Mouse (Mus musculus): ENCODE data around the gene Plekhg6. TPM values are rescaled to one million over a fixed set of nuclear protein-coding genes. Genes with fewer than 3 reads are reported as not detected.

Gene Plekhg6
- polyA plus RNA-seq, 1 experiment from 2014 or later = not detected

DNA sequence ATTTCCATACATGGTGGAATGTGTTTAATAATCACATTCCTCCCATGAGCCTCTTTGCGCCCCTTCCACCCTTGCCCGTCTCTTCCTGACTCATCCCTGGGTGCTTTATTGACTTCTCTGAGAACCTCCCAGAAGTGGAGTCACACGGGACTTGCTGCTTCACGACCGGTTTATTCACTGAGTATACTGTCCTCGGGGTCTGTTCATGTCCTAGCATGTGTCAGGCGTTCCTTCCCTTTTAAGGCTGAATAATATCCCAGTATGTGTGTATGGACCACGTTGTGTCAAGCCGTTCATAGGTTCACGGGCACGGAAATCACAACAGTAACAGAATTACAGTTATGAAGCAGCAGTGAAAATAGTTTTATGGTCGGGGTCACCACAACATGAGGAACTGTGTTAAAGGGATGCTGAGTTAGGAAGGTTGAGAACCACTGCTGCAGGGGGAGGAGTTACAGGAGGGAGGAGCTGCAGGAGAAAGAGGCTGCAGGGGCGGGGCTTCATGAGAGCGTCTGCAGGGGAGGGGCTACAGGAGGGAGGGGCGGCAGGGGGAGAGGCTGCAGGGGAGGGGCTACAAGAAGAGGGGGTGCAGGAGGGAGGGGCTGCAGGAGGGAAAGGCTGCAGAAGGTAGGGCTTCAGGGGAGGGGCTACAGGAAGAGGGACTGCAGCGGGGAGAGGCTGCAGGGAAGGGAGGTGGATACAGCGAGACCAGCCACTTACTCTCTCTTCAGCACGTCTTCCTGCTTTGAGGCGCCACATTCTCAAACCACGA lies 41.6 kb upstream of the Plekhg6 start:
- 24% methylated on average over 19 of the region's 20 CpGs for WGBS
- DNase-seq (ENCODE audit: low spot score) = peak; percentile 68

DNA sequence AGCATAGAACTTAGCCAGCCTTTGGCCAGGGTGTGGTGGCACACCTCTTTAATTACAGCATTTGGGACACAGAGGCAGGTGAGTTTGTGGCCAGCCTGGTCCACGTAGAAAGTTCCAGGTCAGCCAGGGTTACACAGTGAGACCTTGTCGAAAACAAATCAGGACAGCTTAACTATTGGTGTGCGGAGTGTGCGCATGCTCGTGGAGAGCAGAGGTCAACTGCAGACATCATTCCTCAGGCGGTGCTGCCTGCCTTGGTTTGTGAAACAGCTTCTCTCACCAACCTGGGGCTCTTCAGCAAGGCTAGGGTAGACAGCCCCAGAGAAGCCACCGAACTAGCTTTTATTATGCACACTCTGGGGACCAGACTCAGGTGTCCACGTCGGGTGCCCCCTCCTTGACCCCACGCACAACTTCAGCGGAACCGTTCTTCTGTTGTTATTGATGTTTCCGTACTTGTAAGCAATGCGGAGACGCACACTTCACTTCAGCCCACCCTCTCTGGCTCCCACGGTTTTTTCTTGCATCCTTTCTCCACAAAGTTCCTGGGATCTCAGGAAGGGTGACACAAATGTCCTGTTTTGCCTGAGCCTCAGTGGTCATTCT lies 40.0 kb upstream of the Plekhg6 start:
- H3K9me3 ChIP-seq (replicated peaks; ENCODE audit: control insufficient read depth, low read length) = no peaks in the 10 kb centered on the region
- no peak for ATAC-seq
- no peaks in the 10 kb centered on the region for H3K36me3 ChIP-seq (ENCODE audit: control insufficient read depth, insufficient read depth, low read length)
- no peak overlapping the region for H3K9ac ChIP-seq (ENCODE audit: low read length)
- no peaks in the 10 kb centered on the region for H3K27me3 ChIP-seq (replicated peaks; ENCODE audit: control insufficient read depth, insufficient read depth, low read length)
- WGBS = 85% methylated on average over 16 of the region's 16 CpGs
- no peak overlapping the region for H3K4me2 ChIP-seq (ENCODE audit: low read length)
- no peaks in the 10 kb centered on the region; the same call in 1 of the 2 replicates for H3K4me1 ChIP-seq (ENCODE audit: control insufficient read depth, insufficient read depth, low read length)
- no peak overlapping the region for H3K4me3 ChIP-seq (ENCODE audit: low read depth, low read length)
- H3K27ac ChIP-seq (ENCODE audit: low read depth, low read length) = no peak overlapping the region
- DNase-seq (ENCODE audit: low spot score) = no peak

More for the DNA sequence above, 41.6 kb upstream of the Plekhg6 start:
- no peaks in the 10 kb centered on the region for H3K27me3 ChIP-seq (replicated peaks; ENCODE audit: control insufficient read depth, insufficient read depth, low read length)
- H3K4me2 ChIP-seq (ENCODE audit: low read length) = peak overlapping the region; percentile 34
- no peak overlapping the region for H3K27ac ChIP-seq (ENCODE audit: low read depth, low read length)
- H3K36me3 ChIP-seq (ENCODE audit: control insufficient read depth, insufficient read depth, low read length) = no peaks in the 10 kb centered on the region
- H3K4me3 ChIP-seq (ENCODE audit: low read depth, low read length) = no peak overlapping the region
- no peak overlapping the region for H3K9ac ChIP-seq (ENCODE audit: low read length)
- peaks cover 4% of the 10 kb centered on the region; the same call in 1 of the 2 replicates for H3K4me1 ChIP-seq (ENCODE audit: control insufficient read depth, insufficient read depth, low read length)
- H3K9me3 ChIP-seq (replicated peaks; ENCODE audit: control insufficient read depth, low read length) = no peaks in the 10 kb centered on the region
- peak; percentile 43 for ATAC-seq

DNA sequence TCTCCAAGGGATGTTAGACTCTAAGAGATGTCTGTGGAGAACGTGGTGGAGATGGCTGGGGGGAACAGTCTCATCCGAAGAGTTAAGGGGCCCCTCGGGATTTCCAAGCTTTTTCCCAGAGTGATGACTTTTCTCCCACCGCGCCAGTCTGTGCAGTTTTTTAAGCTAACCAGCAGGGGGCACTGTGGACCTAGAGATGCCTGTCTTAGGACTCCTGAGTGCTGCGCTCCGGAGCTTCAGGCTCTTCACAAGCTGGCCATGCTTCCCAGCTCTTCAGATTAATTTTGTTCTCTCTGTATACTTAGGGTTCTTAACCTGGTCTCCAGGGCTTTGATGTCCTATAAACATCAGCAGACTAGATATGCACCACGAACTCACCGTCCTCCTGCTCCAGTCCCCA lies 38.2 kb upstream of the Plekhg6 start:
- Histone ChIP-seq H3K4me3 (ENCODE audit: low read depth, low read length) (no peak overlapping the region), H3K4me1 (ENCODE audit: control insufficient read depth, insufficient read depth, low read length) (no peaks in the 10 kb centered on the region; the same call in 1 of the 2 replicates), H3K9ac (ENCODE audit: low read length) (no peak overlapping the region), H3K27me3 (replicated peaks; ENCODE audit: control insufficient read depth, insufficient read depth, low read length) (no peaks in the 10 kb centered on the region), H3K4me2 (ENCODE audit: low read length) (no peak overlapping the region), H3K27ac (ENCODE audit: low read depth, low read length) (no peak overlapping the region), H3K9me3 (replicated peaks; ENCODE audit: control insufficient read depth, low read length) (no peaks in the 10 kb centered on the region), H3K36me3 (ENCODE audit: control insufficient read depth, insufficient read depth, low read length) (no peaks in the 10 kb centered on the region)
- DNase-seq (ENCODE audit: low spot score) = peak; percentile 92
- peak; percentile 69 for ATAC-seq
- 13% methylated on average over 9 of the region's 9 CpGs for WGBS

- Histone ChIP-seq H3K27ac (ENCODE audit: low read depth, low read length) (no peak overlapping the region), H3K4me3 (ENCODE audit: low read depth, low read length) (no peak overlapping the region), H3K9ac (ENCODE audit: low read length) (no peak overlapping the region), H3K4me2 (ENCODE audit: low read length) (no peak overlapping the region), H3K4me1 (ENCODE audit: control insufficient read depth, insufficient read depth, low read length) (no peaks in the 10 kb centered on the region), H3K36me3 (ENCODE audit: control insufficient read depth, insufficient read depth, low read length) (no peaks in the 10 kb centered on the region), H3K27me3 (replicated peaks; ENCODE audit: control insufficient read depth, insufficient read depth, low read length) (no peaks in the 10 kb centered on the region; the same call in 1 of the 2 replicates), H3K9me3 (replicated peaks; ENCODE audit: control insufficient read depth, low read length) (no peaks in the 10 kb centered on the region)
- 83% methylated on average over 9 of the region's 9 CpGs for WGBS
- DNase-seq (ENCODE audit: low spot score) = no peak
- no peak for ATAC-seq
Observed at GRCm38 (mm10) chr6:125413326-125413725, 32.7 kb upstream of the Plekhg6 start.

- H3K36me3 ChIP-seq (ENCODE audit: control insufficient read depth, insufficient read depth, low read length) = no peaks in the 10 kb centered on the region
- no peaks in the 10 kb centered on the region for H3K4me1 ChIP-seq (ENCODE audit: control insufficient read depth, insufficient read depth, low read length)
- no peak overlapping the region for H3K4me2 ChIP-seq (ENCODE audit: low read length)
- ATAC-seq (no peak), DNase-seq (ENCODE audit: low spot score) (no peak)
- no peak overlapping the region for H3K27ac ChIP-seq (ENCODE audit: low read depth, low read length)
- H3K9me3 ChIP-seq (replicated peaks; ENCODE audit: control insufficient read depth, low read length) = no peaks in the 10 kb centered on the region
- 95% methylated on average over 6 of the region's 6 CpGs for WGBS
- H3K27me3 ChIP-seq (replicated peaks; ENCODE audit: control insufficient read depth, insufficient read depth, low read length) = no peaks in the 10 kb centered on the region; the same call in 1 of the 2 replicates
- H3K4me3 ChIP-seq (ENCODE audit: low read depth, low read length) = no peak overlapping the region
- no peak overlapping the region for H3K9ac ChIP-seq (ENCODE audit: low read length)
Observed at GRCm38 (mm10) chr6:125411661-125412060, 31.1 kb upstream of the Plekhg6 start.

- ATAC-seq (no peak), DNase-seq (ENCODE audit: low spot score) (no peak)
- 64% methylated on average over 8 of the region's 8 CpGs for WGBS
- Histone ChIP-seq H3K36me3 (ENCODE audit: control insufficient read depth, insufficient read depth, low read length) (no peaks in the 10 kb centered on the region), H3K9me3 (replicated peaks; ENCODE audit: control insufficient read depth, low read length) (no peaks in the 10 kb centered on the region), H3K27me3 (replicated peaks; ENCODE audit: control insufficient read depth, insufficient read depth, low read length) (no peaks in the 10 kb centered on the region; the same call in 1 of the 2 replicates), H3K4me2 (ENCODE audit: low read length) (no peak overlapping the region), H3K9ac (ENCODE audit: low read length) (no peak overlapping the region), H3K27ac (ENCODE audit: low read depth, low read length) (no peak overlapping the region), H3K4me1 (ENCODE audit: control insufficient read depth, insufficient read depth, low read length) (no peaks in the 10 kb centered on the region), H3K4me3 (ENCODE audit: low read depth, low read length) (no peak overlapping the region)
Observed at GRCm38 (mm10) chr6:125410995-125411547, 30.5 kb upstream of the Plekhg6 start.

- DNase-seq (ENCODE audit: low spot score) = no peak
- no peaks in the 10 kb centered on the region for H3K36me3 ChIP-seq (ENCODE audit: control insufficient read depth, insufficient read depth, low read length)
- no peaks in the 10 kb centered on the region; the same call in 1 of the 2 replicates for H3K27me3 ChIP-seq (replicated peaks; ENCODE audit: control insufficient read depth, insufficient read depth, low read length)
- ATAC-seq = no peak
- H3K4me2 ChIP-seq (ENCODE audit: low read length) = no peak overlapping the region
- WGBS = 79% methylated on average over 11 of the region's 11 CpGs
- H3K4me3 ChIP-seq (ENCODE audit: low read depth, low read length) = no peak overlapping the region
- no peak overlapping the region for H3K9ac ChIP-seq (ENCODE audit: low read length)
- no peaks in the 10 kb centered on the region for H3K9me3 ChIP-seq (replicated peaks; ENCODE audit: control insufficient read depth, low read length)
- H3K27ac ChIP-seq (ENCODE audit: low read depth, low read length) = no peak overlapping the region
- no peaks in the 10 kb centered on the region for H3K4me1 ChIP-seq (ENCODE audit: control insufficient read depth, insufficient read depth, low read length)
Observed at GRCm38 (mm10) chr6:125410551-125410950, 30.0 kb upstream of the Plekhg6 start.

GRCm38 (mm10) chr6:125407657-125408056 lies 27.1 kb upstream of the Plekhg6 start:
- Histone ChIP-seq H3K9ac (ENCODE audit: low read length) (no peak overlapping the region), H3K27ac (ENCODE audit: low read depth, low read length) (no peak overlapping the region), H3K9me3 (replicated peaks; ENCODE audit: control insufficient read depth, low read length) (no peaks in the 10 kb centered on the region), H3K4me2 (ENCODE audit: low read length) (no peak overlapping the region), H3K27me3 (replicated peaks; ENCODE audit: control insufficient read depth, insufficient read depth, low read length) (no peaks in the 10 kb centered on the region; the same call in 1 of the 2 replicates), H3K4me1 (ENCODE audit: control insufficient read depth, insufficient read depth, low read length) (no peaks in the 10 kb centered on the region), H3K4me3 (ENCODE audit: low read depth, low read length) (no peak overlapping the region), H3K36me3 (ENCODE audit: control insufficient read depth, insufficient read depth, low read length) (no peaks in the 10 kb centered on the region)
- WGBS = 91% methylated on average over 10 of the region's 10 CpGs
- no peak for ATAC-seq
- no peak for DNase-seq (ENCODE audit: low spot score)

DNA sequence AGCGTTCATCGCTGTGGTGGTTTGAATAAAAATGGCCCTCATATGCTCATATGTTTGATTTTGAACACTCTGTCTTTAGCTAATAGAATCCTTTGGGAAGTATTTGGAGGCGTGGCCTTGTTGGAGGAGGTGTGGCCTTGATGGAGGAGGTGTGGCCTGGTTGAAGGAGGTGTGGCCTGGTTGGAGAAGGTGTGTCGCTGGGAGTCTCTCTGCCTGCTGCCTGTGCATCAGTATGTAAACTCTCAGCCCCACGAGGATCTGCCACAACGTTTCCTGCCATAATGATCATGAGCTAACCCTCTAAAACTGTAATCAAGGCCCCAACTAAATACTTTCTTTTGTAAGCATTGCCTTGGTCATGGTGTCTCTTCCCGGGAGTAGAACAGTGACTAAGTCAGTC lies 26.6 kb upstream of the Plekhg6 start:
- no peak for ATAC-seq
- no peaks in the 10 kb centered on the region for H3K9me3 ChIP-seq (replicated peaks; ENCODE audit: control insufficient read depth, low read length)

More for the DNA sequence above, 26.6 kb upstream of the Plekhg6 start:
- Histone ChIP-seq H3K4me3 (ENCODE audit: low read depth, low read length) (no peak overlapping the region), H3K27ac (ENCODE audit: low read depth, low read length) (no peak overlapping the region), H3K36me3 (ENCODE audit: control insufficient read depth, insufficient read depth, low read length) (no peaks in the 10 kb centered on the region), H3K9ac (ENCODE audit: low read length) (no peak overlapping the region), H3K27me3 (replicated peaks; ENCODE audit: control insufficient read depth, insufficient read depth, low read length) (no peaks in the 10 kb centered on the region; the same call in 1 of the 2 replicates), H3K4me2 (ENCODE audit: low read length) (no peak overlapping the region), H3K4me1 (ENCODE audit: control insufficient read depth, insufficient read depth, low read length) (no peaks in the 10 kb centered on the region)
- 83% methylated on average over 7 of the region's 7 CpGs for WGBS
- no peak for DNase-seq (ENCODE audit: low spot score)

Data from forebrain, embryonic 14.5 days (tissue).